Mouse (Mus musculus) bone marrow, adult 2 months (tissue): ENCODE data around the gene Cldn9.

Source experiments
- CTCF ChIP-seq: fragments of 200-500 bp; IDR thresholded peaks from 2 replicates; pipeline ENCODE4 v1.5.1; 2011; ENCODE audit warnings: low read length, control low read depth; ENCODE audit not compliant: control insufficient read depth, insufficient read depth
- POLR2A ChIP-seq: fragments of 200-500 bp; IDR thresholded peaks from 2 replicates; pipeline ENCODE4 v1.6.1; 2011; ENCODE audit warnings: low read depth, mild to moderate bottlenecking, control low read depth, low read length, borderline replicate concordance; ENCODE audit not compliant: control insufficient read depth

DNA sequence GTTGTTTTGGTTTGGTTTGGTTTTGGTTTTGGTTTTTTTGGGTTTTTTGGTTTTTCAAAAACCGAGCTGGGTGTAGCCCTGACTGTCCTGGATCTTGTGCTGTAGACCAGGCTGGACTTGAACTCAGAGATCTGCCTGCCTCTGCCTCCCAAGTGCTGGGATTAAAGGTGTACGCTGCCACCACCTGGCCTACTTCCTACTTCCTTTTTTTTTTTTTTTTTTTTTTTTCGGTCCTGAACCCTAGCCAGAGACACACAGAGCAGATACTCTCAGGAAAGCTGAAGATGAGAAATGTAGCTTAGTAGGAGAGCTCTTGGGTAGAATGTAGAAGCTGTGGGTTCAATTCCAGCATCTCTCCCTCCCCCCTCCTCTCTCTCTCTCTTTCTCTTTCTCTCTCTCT, 25.4 kb downstream of the Cldn9 start:
- TF ChIP-seq POLR2A = no peak
- TF ChIP-seq CTCF = no peak
